Mouse (Mus musculus): ENCODE measurements around the gene Itm2a.

Gene Itm2a

GRCm38 (mm10) chrX:107402915-107403912, at the start of gene Itm2a:
Itm2a (minus strand) TSS chrX:107403376.
- no peak for DNase-seq (ENCODE audit: low read depth, low spot score)

GRCm38 (mm10) chrX:107435887-107436286, 32.7 kb upstream of the Itm2a start:
- DNase-seq (ENCODE audit: low read depth, low spot score): peak; percentile 27

- peak; percentile 2 for DNase-seq (ENCODE audit: low read depth, low spot score)
These were observed 18.1 kb upstream of the Itm2a start for GRCm38 (mm10) chrX:107421304-107421703.

GRCm38 (mm10) chrX:107417345-107417744, 14.2 kb upstream of the Itm2a start:
- no peak for DNase-seq (ENCODE audit: low read depth, low spot score)

GRCm38 (mm10) chrX:107415999-107416398, 12.8 kb upstream of the Itm2a start:
- DNase-seq (ENCODE audit: low read depth, low spot score): no peak

GRCm38 (mm10) chrX:107402481-107402880, 695 bp downstream of the Itm2a start:
- no peak for DNase-seq (ENCODE audit: low read depth, low spot score)

GRCm38 (mm10) chrX:107399087-107399486, 4.1 kb downstream of the Itm2a start:
- DNase-seq (ENCODE audit: low read depth, low spot score): no peak

- DNase-seq (ENCODE audit: low read depth, low spot score): no peak
These were observed 9.9 kb downstream of the Itm2a start for GRCm38 (mm10) chrX:107393256-107393655.

GRCm38 (mm10) chrX:107375329-107375728, 27.8 kb downstream of the Itm2a start:
- peak; percentile 11 for DNase-seq (ENCODE audit: low read depth, low spot score)

Measured in A20 (cell line).